Mouse (Mus musculus) megakaryocyte-erythroid progenitor cell, adult 5 weeks (primary cell): ENCODE results near the gene Dnajc17. TPM values are rescaled to one million over a fixed set of nuclear protein-coding genes. Genes with fewer than 3 reads are reported as not detected.

Experiments
- polyA plus RNA-seq: library from polyadenylated mRNA; stranded (reverse); fragments of >175 nt; gene quantifications from 2 replicates; pipeline ENCODE4 v1.2.3, GENCODE M21; 2012

Gene Dnajc17
- 31.7 and 37.9 TPM in 2 replicates for polyA plus RNA-seq

GRCm38 (mm10) chr2:119208344-119209175, at the start of gene Dnajc17, which contains the start of gene Zfyve19:
TSS of gene Dnajc17 (minus strand) at chr2:119208795.
TSS of gene Zfyve19 (plus strand) at chr2:119208617.

GRCm38 (mm10) chr2:119237210-119237870, 28.7 kb upstream of the Dnajc17 start, which contains the start of gene Spint1:
TSS of gene Spint1 (plus strand) at chr2:119237362.

GRCm38 (mm10) chr2:119229775-119230704, 21.4 kb upstream of the Dnajc17 start, which contains the start of gene Ppp1r14d:
TSS of gene Ppp1r14d (minus strand) at chr2:119229906.

GRCm38 (mm10) chr2:119173991-119174651, 34.5 kb downstream of the Dnajc17 start, which contains the start of gene Gm14137:
TSS of gene Gm14137 (plus strand) at chr2:119174509.

GRCm38 (mm10) chr2:119166901-119167865, 41.4 kb downstream of the Dnajc17 start, which contains the start of gene Gchfr:
TSS of gene Gchfr (plus strand) at chr2:119167773.

GRCm38 (mm10) chr2:119156681-119157572, 51.7 kb downstream of the Dnajc17 start, which contains the start of gene Rmdn3:
TSS of gene Rmdn3 (minus strand) at chr2:119157034.

Other genes starting within 250 kb of the Dnajc17 start
- 7.3 and 7.7 TPM in 2 replicates for gene Ccdc32, start 179.4 kb downstream of the Dnajc17 start, polyA plus RNA-seq
- 3.0 and 3.4 TPM in 2 replicates for gene Rpusd2, start 174.0 kb downstream of the Dnajc17 start, polyA plus RNA-seq
- 1.8 and 3.0 TPM in 2 replicates for gene Knl1, start 161.7 kb downstream of the Dnajc17 start, polyA plus RNA-seq
- gene Rad51, start 96.0 kb downstream of the Dnajc17 start, polyA plus RNA-seq: 62.4 and 71.8 TPM in 2 replicates
- 19.1 and 34.0 TPM in 2 replicates for gene Rmdn3, start 51.8 kb downstream of the Dnajc17 start, polyA plus RNA-seq
- gene Gchfr, start 41.0 kb downstream of the Dnajc17 start, polyA plus RNA-seq: 2.9 and 4.2 TPM in 2 replicates
- 0.19 and 0.37 TPM in 2 replicates for gene Gm14137, start 34.3 kb downstream of the Dnajc17 start, polyA plus RNA-seq
- 73.7 and 74.2 TPM in 2 replicates for gene Zfyve19, start 178 bp downstream of the Dnajc17 start, polyA plus RNA-seq
- not detected in 2 replicates for gene Ppp1r14d, start 21.1 kb upstream of the Dnajc17 start, polyA plus RNA-seq
- 0.15 and 0.16 TPM in 2 replicates for gene Spint1, start 28.6 kb upstream of the Dnajc17 start, polyA plus RNA-seq
- 1.7 and 1.9 TPM in 2 replicates for gene Rhov, start 62.5 kb upstream of the Dnajc17 start, polyA plus RNA-seq
- 21.6 and 28.9 TPM in 2 replicates for gene Vps18, start 79.9 kb upstream of the Dnajc17 start, polyA plus RNA-seq
- gene Dll4, start 117.0 kb upstream of the Dnajc17 start, polyA plus RNA-seq: 0.42 and 0.61 TPM in 2 replicates
- gene Chac1, start 142.4 kb upstream of the Dnajc17 start, polyA plus RNA-seq: 7.4 and 8.4 TPM in 2 replicates